Mouse (Mus musculus) embryonic facial prominence, embryonic 10.5 days (tissue): ENCODE data around the gene Ppie. TPM values are rescaled to one million over a fixed set of nuclear protein-coding genes. Genes with fewer than 3 reads are reported as not detected.
"Not testable (repeated sequence)": the region's sequence is repeated elsewhere in the genome, so short reads cannot be mapped to it uniquely, and the experiment has no call there.

Source experiments
- DNase-seq: peaks from one replicate; pipeline ENCODE4 v3.0.0-alpha.2; 2017; ENCODE audit warnings: low spot score
- H3K27ac ChIP-seq: fragments of 300-500 bp; sonication (generic); replicated peaks from 2 replicates; pipeline ENCODE4 v1.5.1; 2016; ENCODE audit warnings: mild to moderate bottlenecking
- H3K27me3 ChIP-seq: fragments of 300-500 bp; sonication (generic); replicated peaks from 2 replicates; pipeline ENCODE4 v1.6.1; 2016; ENCODE audit warnings: low read depth, mild to moderate bottlenecking; ENCODE audit not compliant: poor library complexity, severe bottlenecking
- H3K36me3 ChIP-seq: fragments of 300-500 bp; sonication (generic); replicated peaks from 2 replicates; pipeline ENCODE4 v1.6.1; 2016; ENCODE audit warnings: mild to moderate bottlenecking, moderate library complexity
- H3K4me1 ChIP-seq: fragments of 300-500 bp; sonication (generic); 2 replicates; pipeline ENCODE4 v1.6.1; 2016
- H3K4me3 ChIP-seq: fragments of 300-500 bp; sonication (generic); 2 replicates; pipeline ENCODE4 v1.5.1; 2016; ENCODE audit warnings: mild to moderate bottlenecking, moderate library complexity
- H3K9me3 ChIP-seq: fragments of 300-500 bp; sonication (generic); 2 replicates; pipeline ENCODE4 v1.6.1; 2016; ENCODE audit warnings: mild to moderate bottlenecking
- WGBS: fragments of 180-500 bp; shearing (Covaris S2); methylation state at CpG from one replicate; pipeline ENCODE4 v1.1.7; 2016; 5-methylcytosine and 5-hydroxymethylcytosine counted together
- polyA plus RNA-seq: library from polyadenylated mRNA; unstranded; fragments of >200 nt; fragmentation: Nextera tagmentation; extraction: Ambion mirVana; gene quantifications from 2 replicates; pipeline ENCODE4 v1.2.1, GENCODE M21; 2016

Ppie gene
- 131 TPM in 2 replicates for polyA plus RNA-seq

DNA sequence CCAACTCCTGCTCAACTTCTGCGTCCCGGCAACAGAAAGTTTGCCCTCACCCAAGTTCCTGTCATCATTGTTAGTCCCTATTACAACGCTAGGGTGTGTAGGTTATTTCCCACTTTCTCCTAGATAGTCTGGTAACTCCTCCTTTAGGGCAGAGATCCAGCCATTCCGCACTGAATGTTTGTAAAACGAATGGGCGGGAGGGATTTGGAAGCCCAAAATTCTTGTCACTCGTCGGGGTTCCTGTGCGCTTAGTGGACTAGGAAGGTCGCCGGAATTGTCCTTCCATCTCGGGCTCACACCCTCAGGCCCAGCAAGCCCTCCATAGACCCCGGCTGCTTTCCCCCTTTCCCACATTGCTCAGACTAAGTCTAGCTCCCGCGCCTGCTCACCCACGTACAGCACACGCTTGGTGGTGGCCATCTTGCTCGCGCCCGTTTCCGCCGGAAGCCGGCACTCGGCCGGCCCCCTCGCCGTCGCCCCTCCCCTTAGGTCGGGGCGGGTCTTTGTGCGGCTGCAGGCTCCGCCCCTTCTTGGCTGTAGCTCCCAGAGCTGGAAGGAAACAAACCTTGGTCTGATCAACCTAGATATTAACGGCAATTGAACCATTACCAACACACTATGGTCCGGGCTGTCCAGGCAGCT, at the start of gene Ppie:
Ppie (minus strand) TSS at position 439 of the 642 bp plus-strand sequence.
- no peaks in the 10 kb centered on the region for H3K9me3 ChIP-seq
- peaks cover 25% of the 10 kb centered on the region for H3K36me3 ChIP-seq
- peak; percentile 95 for DNase-seq
- 0 out of 2 replicates have a peak, but pooled peaks cover 6% of the 10 kb centered on the region for H3K27me3 ChIP-seq
- peaks cover 13% of the 10 kb centered on the region for H3K4me1 ChIP-seq
- H3K27ac ChIP-seq = peak within 1 kb of the TSS; percentile 88
- under 1% methylated on average over 34 of the region's 34 CpGs for WGBS
- peak within 1 kb of the TSS; percentile 80 for H3K4me3 ChIP-seq

GRCm38 (mm10) chr4:123184816-123185215, 45.1 kb upstream of the Ppie start:
- WGBS = 47% methylated on average over 3 of the region's 3 CpGs
- no peaks in the 10 kb centered on the region for H3K36me3 ChIP-seq
- H3K4me1 ChIP-seq = peaks cover 21% of the 10 kb centered on the region
- no peaks in the 10 kb centered on the region for H3K9me3 ChIP-seq
- H3K27me3 ChIP-seq = peaks cover 97% of the 10 kb centered on the region
- H3K27ac ChIP-seq = no peak overlapping the region
- no peak overlapping the region for H3K4me3 ChIP-seq
- DNase-seq = no peak

- Histone ChIP-seq H3K36me3 (no peaks in the 10 kb centered on the region), H3K9me3 (no peaks in the 10 kb centered on the region), H3K4me3 (peak overlapping the region; percentile 61), H3K4me1 (peaks cover 21% of the 10 kb centered on the region), H3K27ac (no peak overlapping the region), H3K27me3 (peaks cover 91% of the 10 kb centered on the region)
- 10% methylated on average over 44 of the region's 44 CpGs for WGBS
- peak; percentile 91 for DNase-seq
These were observed 43.7 kb upstream of the Ppie start for GRCm38 (mm10) chr4:123183239-123184056.

DNA sequence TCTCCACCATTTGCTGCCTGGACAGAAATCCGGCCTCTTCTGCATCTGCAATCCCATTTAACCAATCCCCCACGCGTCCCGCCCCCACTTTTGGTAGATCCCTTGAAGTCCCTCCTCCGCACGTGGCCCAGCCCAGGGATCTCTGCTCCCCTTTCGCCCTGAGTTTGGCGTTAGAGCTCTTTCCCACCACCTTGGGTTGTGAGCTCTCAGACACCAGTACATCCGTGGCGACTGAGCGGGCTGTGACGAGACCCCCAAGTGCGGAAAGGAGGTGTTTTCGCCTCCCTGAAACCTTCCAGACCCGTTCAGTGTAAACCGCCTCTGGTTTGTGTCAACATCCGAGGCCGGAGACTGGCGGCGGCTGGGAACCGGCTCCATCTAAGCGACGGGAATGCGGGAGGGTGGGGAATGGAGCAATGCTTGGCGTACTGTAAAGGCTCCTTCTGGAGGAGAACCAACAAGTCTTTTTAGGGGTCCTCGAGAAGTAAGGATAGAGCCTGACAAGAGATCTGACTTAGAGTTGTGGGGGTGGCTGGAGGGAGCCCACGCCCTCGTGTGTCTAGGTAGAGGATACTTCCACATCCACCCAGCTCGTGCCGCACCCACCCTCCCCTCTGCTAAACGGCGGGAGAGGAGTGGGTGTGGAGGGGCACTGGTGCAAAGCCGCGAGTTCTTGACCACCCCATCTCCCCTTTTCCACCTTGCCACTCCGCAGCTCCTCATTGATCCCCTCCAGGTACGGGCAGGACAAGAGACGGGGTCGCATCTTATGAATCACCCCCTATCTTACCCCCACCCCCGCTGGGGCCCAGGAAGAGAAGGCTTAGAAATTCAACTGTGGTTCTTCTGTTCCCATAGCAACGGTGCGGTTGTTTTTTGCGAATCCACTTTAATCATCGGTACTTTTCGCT, 42.8 kb upstream of the Ppie start, which contains the start of gene Hpcal4:
Hpcal4 (plus strand) TSS at position 900 of the 911 bp plus-strand sequence.
- peak; percentile 74 for DNase-seq
- H3K27me3 ChIP-seq = peaks cover 84% of the 10 kb centered on the region
- H3K4me3 ChIP-seq = peak within 1 kb of the TSS; percentile 61
- under 1% methylated on average over 44 of the region's 44 CpGs for WGBS
- H3K9me3 ChIP-seq = no peaks in the 10 kb centered on the region
- no peaks in the 10 kb centered on the region for H3K36me3 ChIP-seq
- H3K4me1 ChIP-seq = peaks cover 21% of the 10 kb centered on the region
- H3K27ac ChIP-seq = peak within 1 kb of the TSS; percentile 32; the same call in 1 of the 2 replicates

DNA sequence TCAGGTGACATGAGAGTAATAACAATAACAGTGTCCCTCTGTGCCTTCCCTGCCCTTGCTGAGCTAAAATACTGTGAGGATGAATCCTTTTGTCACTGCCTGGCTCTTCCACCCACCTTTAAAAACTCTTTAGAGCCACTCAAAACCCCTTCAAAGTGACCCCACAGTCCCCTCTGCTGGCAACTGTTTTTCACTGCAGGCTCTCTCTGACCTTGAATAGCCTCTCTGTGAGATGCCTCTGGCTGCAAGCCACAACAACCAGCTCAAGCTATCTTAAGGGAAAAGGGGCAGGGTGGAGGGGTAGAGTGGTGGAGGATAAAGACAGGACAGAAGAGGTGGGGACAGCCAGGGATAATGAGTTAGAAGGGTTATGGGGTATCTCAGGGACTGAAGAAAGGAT, 32.1 kb upstream of the Ppie start:
- no peak for DNase-seq
- Histone ChIP-seq H3K27me3 (peaks cover 45% of the 10 kb centered on the region), H3K4me3 (no peak overlapping the region), H3K27ac (no peak overlapping the region), H3K4me1 (no peaks in the 10 kb centered on the region), H3K36me3 (no peaks in the 10 kb centered on the region), H3K9me3 (no peaks in the 10 kb centered on the region)

- no peaks in the 10 kb centered on the region for H3K9me3 ChIP-seq
- H3K27me3 ChIP-seq = peaks cover 27% of the 10 kb centered on the region
- no peak overlapping the region for H3K27ac ChIP-seq
- DNase-seq = no peak
- WGBS = 94% methylated on average over 15 of the region's 15 CpGs
- peaks cover 7% of the 10 kb centered on the region; the same call in 1 of the 2 replicates for H3K4me1 ChIP-seq
- no peaks in the 10 kb centered on the region for H3K36me3 ChIP-seq
- H3K4me3 ChIP-seq = no peak overlapping the region
These were observed 24.4 kb upstream of the Ppie start for GRCm38 (mm10) chr4:123164157-123164556.

DNA sequence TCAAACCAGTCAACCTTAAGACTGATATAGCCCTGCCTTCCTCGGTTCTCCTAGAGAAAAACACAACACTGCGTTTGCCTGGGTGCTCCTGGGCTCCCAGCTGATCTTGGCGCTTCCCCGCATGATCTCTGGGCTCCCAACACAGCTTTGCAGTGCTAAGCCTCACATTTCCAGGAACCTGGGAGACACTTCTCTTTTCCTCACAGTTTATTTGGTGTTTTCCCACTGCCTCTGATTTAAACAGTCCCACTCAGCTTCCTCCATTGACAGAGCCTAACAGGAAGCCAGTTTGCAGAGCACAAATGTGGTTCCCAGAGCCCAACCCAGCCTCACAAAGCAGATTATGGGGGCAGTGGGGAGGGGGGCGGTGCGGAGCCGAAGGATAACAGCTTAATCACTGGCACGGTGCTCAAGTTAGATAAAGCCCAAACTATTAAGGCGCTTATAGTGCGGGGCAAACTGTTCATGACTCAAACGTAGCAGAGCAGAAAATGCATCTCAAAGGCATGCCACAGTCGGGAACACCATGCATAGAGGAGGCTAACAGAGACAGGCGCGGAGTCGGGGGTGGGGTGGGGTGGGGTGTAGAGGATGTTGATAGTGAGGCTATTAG, 22.7 kb upstream of the Ppie start:
- 20% methylated on average over 15 of the region's 15 CpGs for WGBS
- Histone ChIP-seq H3K36me3 (no peaks in the 10 kb centered on the region), H3K27ac (no peak overlapping the region), H3K4me3 (peak overlapping the region; percentile 25; the same call in 1 of the 2 replicates), H3K4me1 (peaks cover 7% of the 10 kb centered on the region; the same call in 1 of the 2 replicates), H3K27me3 (peaks cover 27% of the 10 kb centered on the region), H3K9me3 (no peaks in the 10 kb centered on the region)
- no peak for DNase-seq

GRCm38 (mm10) chr4:123161251-123161650, 21.5 kb upstream of the Ppie start:
- not testable (repeated sequence) for H3K9me3 ChIP-seq, H3K36me3 ChIP-seq, H3K4me3 ChIP-seq, DNase-seq, H3K4me1 ChIP-seq, H3K27ac ChIP-seq
- peaks cover 27% of the 10 kb centered on the region for H3K27me3 ChIP-seq
- 88% methylated on average over 3 of the region's 3 CpGs for WGBS

- H3K4me1 ChIP-seq = peaks cover 7% of the 10 kb centered on the region; the same call in 1 of the 2 replicates
- no peak overlapping the region for H3K27ac ChIP-seq
- no peak overlapping the region for H3K4me3 ChIP-seq
- peaks cover 27% of the 10 kb centered on the region for H3K27me3 ChIP-seq
- no peaks in the 10 kb centered on the region for H3K36me3 ChIP-seq
- no peaks in the 10 kb centered on the region for H3K9me3 ChIP-seq
- WGBS = 84% methylated on average over 6 of the region's 6 CpGs
- DNase-seq = no peak
These were observed 20.8 kb upstream of the Ppie start for GRCm38 (mm10) chr4:123160571-123160970.

DNA sequence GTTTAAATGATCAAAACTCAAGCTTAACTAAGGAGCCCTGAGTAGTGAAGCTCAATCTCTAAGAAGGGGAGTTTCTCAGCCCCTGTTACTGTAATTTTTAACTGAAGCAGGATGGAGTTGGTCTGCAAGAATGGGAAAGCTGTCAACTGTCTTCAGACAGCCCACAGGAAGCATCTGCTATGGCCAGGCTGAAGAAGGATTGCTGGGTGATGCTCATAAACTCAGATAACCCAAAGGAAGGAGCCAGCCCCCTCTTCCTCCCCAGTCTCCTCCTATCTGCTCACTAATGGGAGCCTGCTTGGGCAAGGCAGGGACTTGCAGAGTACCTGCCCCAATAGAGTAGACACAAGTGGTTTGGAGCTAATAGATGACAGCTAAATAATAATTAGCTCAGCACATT, 16.1 kb upstream of the Ppie start:
- H3K27ac ChIP-seq = no peak overlapping the region
- no peaks in the 10 kb centered on the region for H3K36me3 ChIP-seq
- H3K4me3 ChIP-seq = no peak overlapping the region

DNA sequence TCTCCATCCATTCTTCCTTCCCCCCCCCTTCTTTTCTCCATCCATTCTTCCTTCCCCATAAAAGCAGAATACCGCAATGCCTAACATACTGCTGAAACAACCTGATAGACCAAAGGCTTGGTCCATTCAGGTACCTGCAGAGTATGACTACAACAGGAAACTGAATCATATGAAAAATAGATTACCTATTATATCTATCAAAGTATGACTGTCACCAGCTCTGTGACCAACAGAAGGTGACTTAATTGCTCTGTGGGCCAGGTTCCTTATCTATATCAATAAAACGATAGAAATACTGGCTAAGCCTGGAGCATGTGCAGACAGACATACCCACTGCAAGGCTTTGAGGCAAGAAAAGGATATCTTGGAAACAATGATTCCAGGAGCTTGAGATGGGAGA, 15.7 kb upstream of the Ppie start:
- WGBS = 72% methylated on average over 2 of the region's 2 CpGs
- H3K4me1 ChIP-seq = no peaks in the 10 kb centered on the region
- H3K36me3 ChIP-seq = no peaks in the 10 kb centered on the region
- H3K9me3 ChIP-seq = no peaks in the 10 kb centered on the region
- 0 out of 2 replicates have a peak, but pooled peaks cover 3% of the 10 kb centered on the region for H3K27me3 ChIP-seq
- no peak overlapping the region for H3K27ac ChIP-seq
- no peak overlapping the region for H3K4me3 ChIP-seq
- no peak for DNase-seq

More for the DNA sequence above, 16.1 kb upstream of the Ppie start:
- Histone ChIP-seq H3K27me3 (0 out of 2 replicates have a peak, but pooled peaks cover 3% of the 10 kb centered on the region), H3K9me3 (no peaks in the 10 kb centered on the region), H3K4me1 (no peaks in the 10 kb centered on the region)
- no peak for DNase-seq

- 36% methylated on average over 4 of the region's 4 CpGs for WGBS
- no peak overlapping the region for H3K4me3 ChIP-seq
- no peak for DNase-seq
These were observed 15.3 kb upstream of the Ppie start for GRCm38 (mm10) chr4:123155004-123155403.

More at GRCm38 (mm10) chr4:123155004-123155403, 15.3 kb upstream of the Ppie start:
- no peaks in the 10 kb centered on the region; the same call in 1 of the 2 replicates for H3K4me1 ChIP-seq
- H3K27me3 ChIP-seq = 0 out of 2 replicates have a peak, but pooled peaks cover 3% of the 10 kb centered on the region
- no peaks in the 10 kb centered on the region for H3K9me3 ChIP-seq
- no peak overlapping the region for H3K27ac ChIP-seq
- H3K36me3 ChIP-seq = no peaks in the 10 kb centered on the region
